ENCODE assay signal across 9 mouse cellular contexts in genomic region chr10:99941665-99942064, GRCm38 (mm10).
DNase-seq lines count a peak whose midpoint lies in the region; ATAC-seq and TF ChIP-seq lines count a peak whose summit lies in the region.
"Had no signal": no experiment of that assay in that cellular context is flagged by ENCODE, and none has a peak within 500 bp of the region (broad histone marks: within the 10 kb centered on the region; RNA-seq: fewer than 3 reads in every experiment).

No protein-coding gene starts in this region.

- no peak for ATAC-seq in liver, postnatal 0 days
- no peak for ATAC-seq in liver, embryonic 12.5 days
- no peak for ATAC-seq in stomach, embryonic 14.5 days (ENCODE audit: insufficient number of reproducible peaks, insufficient read depth, low FRiP score, low read depth)
- no peak for ATAC-seq in intestine, embryonic 15.5 days

- H3K9ac ChIP-seq in liver, postnatal 0 days (replicated peaks): no peak overlapping the region
- H3K9ac ChIP-seq in liver, embryonic 12.5 days: no peak overlapping the region
- no peak overlapping the region for H3K9ac ChIP-seq in stomach, embryonic 14.5 days (replicated peaks; ENCODE audit: low read depth, low read length)
- H3K9ac ChIP-seq in intestine, embryonic 15.5 days: no peak overlapping the region
- H3K9ac ChIP-seq: limb, embryonic 15.5 days had no signal

- no peaks in the 10 kb centered on the region for H3K4me1 ChIP-seq in liver, postnatal 0 days (ENCODE audit: insufficient read depth)
- no peaks in the 10 kb centered on the region for H3K4me1 ChIP-seq in liver, embryonic 12.5 days
- H3K4me1 ChIP-seq in stomach, embryonic 14.5 days (ENCODE audit: control insufficient read depth, insufficient read depth, low read length): no peaks in the 10 kb centered on the region
- no peaks in the 10 kb centered on the region for H3K4me1 ChIP-seq in intestine, embryonic 15.5 days (replicated peaks)
- no peaks in the 10 kb centered on the region for H3K4me1 ChIP-seq in cerebellum, adult 2 months (ENCODE audit: control insufficient read depth, insufficient read depth, low read length)
- H3K4me1 ChIP-seq: limb, embryonic 15.5 days had no signal

- no peak for TF ChIP-seq EP300 in liver, postnatal 0 days (IDR thresholded peaks at IDR 0.05; ENCODE audit: low read depth)

- H3K4me3 ChIP-seq in liver, postnatal 0 days (ENCODE audit: low read depth, low read length): no peak overlapping the region
- H3K4me3 ChIP-seq in liver, embryonic 12.5 days: no peak overlapping the region
- H3K4me3 ChIP-seq in stomach, embryonic 14.5 days (ENCODE audit: low read depth, low read length): no peak overlapping the region
- no peak overlapping the region for H3K4me3 ChIP-seq in intestine, embryonic 15.5 days (replicated peaks)
- H3K4me3 ChIP-seq in cerebellum, adult 2 months (replicated peaks; ENCODE audit: insufficient read depth, low read depth, low read length): no peak overlapping the region
- H3K4me3 ChIP-seq: limb, embryonic 15.5 days had no signal

- H3K9me3 ChIP-seq in liver, postnatal 0 days (ENCODE audit: low read length): no peaks in the 10 kb centered on the region
- no peaks in the 10 kb centered on the region for H3K9me3 ChIP-seq in liver, embryonic 12.5 days (replicated peaks)
- H3K9me3 ChIP-seq in stomach, embryonic 14.5 days (ENCODE audit: control insufficient read depth, low read depth, low read length): no peaks in the 10 kb centered on the region
- H3K9me3 ChIP-seq in intestine, embryonic 15.5 days: no peaks in the 10 kb centered on the region
- H3K9me3 ChIP-seq: limb, embryonic 15.5 days had no signal

- no peak for TF ChIP-seq POLR2A in cerebellum, adult 2 months (IDR thresholded peaks at IDR 0.05; ENCODE audit: borderline replicate concordance, insufficient read depth, low read length)

- no peak for TF ChIP-seq CTCF in liver, postnatal 0 days (IDR thresholded peaks at IDR 0.05; ENCODE audit: low read depth)
- no peak for TF ChIP-seq CTCF in cerebellum, adult 2 months (IDR thresholded peaks at IDR 0.05; ENCODE audit: borderline replicate concordance, insufficient read depth, low read depth, low read length)

- intact Hi-C loops in heart, postnatal 14 days (cut with DNase I): no loop called here

- H3K27me3 ChIP-seq in liver, postnatal 0 days (ENCODE audit: insufficient read depth, low read length): no peaks in the 10 kb centered on the region
- H3K27me3 ChIP-seq in liver, embryonic 12.5 days (replicated peaks): no peaks in the 10 kb centered on the region
- no peaks in the 10 kb centered on the region for H3K27me3 ChIP-seq in stomach, embryonic 14.5 days (ENCODE audit: control insufficient read depth, insufficient read depth, low read length)
- H3K27me3 ChIP-seq in intestine, embryonic 15.5 days (replicated peaks): no peaks in the 10 kb centered on the region
- no peaks in the 10 kb centered on the region for H3K27me3 ChIP-seq in cerebellum, adult 2 months (ENCODE audit: control insufficient read depth, insufficient read depth, low read length)
- H3K27me3 ChIP-seq: limb, embryonic 15.5 days had no signal

- H3K4me2 ChIP-seq in liver, postnatal 0 days (ENCODE audit: low read depth, low read length): peak overlapping the region; percentile 29; the same call in 1 of the 2 replicates
- H3K4me2 ChIP-seq in liver, embryonic 12.5 days: no peak overlapping the region
- H3K4me2 ChIP-seq in stomach, embryonic 14.5 days (replicated peaks; ENCODE audit: low read depth, low read length): 0 out of 2 replicates have a peak overlapping the region, but pooled peaks have one; percentile 12
- H3K4me2 ChIP-seq in intestine, embryonic 15.5 days (replicated peaks): no peak overlapping the region
- H3K4me2 ChIP-seq: limb, embryonic 15.5 days had no signal

- WGBS in liver, postnatal 0 days (ENCODE audit: insufficient replicate concordance): 54% methylated on average over 11 of the region's 11 CpGs
- 73% methylated on average over 11 of the region's 11 CpGs for WGBS in liver, embryonic 12.5 days (ENCODE audit: insufficient replicate concordance)
- WGBS in stomach, embryonic 14.5 days: 47% methylated on average over 11 of the region's 11 CpGs
- WGBS in intestine, embryonic 15.5 days: 63% methylated on average over 11 of the region's 11 CpGs
- 30% methylated on average over 11 of the region's 11 CpGs for WGBS in cerebellum, adult 2 months

- H3K27ac ChIP-seq in liver, postnatal 0 days (ENCODE audit: low read depth): no peak overlapping the region
- H3K27ac ChIP-seq in liver, embryonic 12.5 days: no peak overlapping the region
- no peak overlapping the region for H3K27ac ChIP-seq in stomach, embryonic 14.5 days (ENCODE audit: low read length)
- H3K27ac ChIP-seq in intestine, embryonic 15.5 days: no peak overlapping the region
- H3K27ac ChIP-seq in cerebellum, adult 2 months (ENCODE audit: insufficient read depth, low read length): no peak overlapping the region
- H3K27ac ChIP-seq: limb, embryonic 15.5 days had no signal

- DNase-seq in liver, postnatal 0 days: no peak
- DNase-seq in heart, postnatal 14 days: peak; percentile 11 to 12
- peak; percentile 70 to 78 for DNase-seq in kidney, postnatal 36 days
- no peak for DNase-seq in thymus, adult 18-20 months
- DNase-seq in cerebellum, adult 2 months: no peak

- no peaks in the 10 kb centered on the region for H3K36me3 ChIP-seq in liver, postnatal 0 days (replicated peaks; ENCODE audit: insufficient read depth, low read length)
- H3K36me3 ChIP-seq in liver, embryonic 12.5 days: no peaks in the 10 kb centered on the region
- no peaks in the 10 kb centered on the region for H3K36me3 ChIP-seq in stomach, embryonic 14.5 days (ENCODE audit: control insufficient read depth, insufficient read depth, low read length)
- H3K36me3 ChIP-seq in intestine, embryonic 15.5 days: no peaks in the 10 kb centered on the region
- H3K36me3 ChIP-seq: limb, embryonic 15.5 days had no signal

Comparison
In these comparisons a context has a peak if more than half of its experiments do, and no peak if none do; other contexts are left out.
1. H3K4me2 ChIP-seq: peak in liver, postnatal 0 days (single experiment) and stomach, embryonic 14.5 days (single experiment); none in liver, embryonic 12.5 days (single experiment) and intestine, embryonic 15.5 days (single experiment).
2. DNase-seq: peak in heart, postnatal 14 days (2 of 2) and kidney, postnatal 36 days (2 of 2); none in liver, postnatal 0 days (single experiment), thymus, adult 18-20 months (0 of 2) and cerebellum, adult 2 months (0 of 2).